Mouse (Mus musculus): ENCODE data around the gene Pdia4. TPM values are rescaled to one million over a fixed set of nuclear protein-coding genes. Genes with fewer than 3 reads are reported as not detected.
"Not testable (repeated sequence)": the region's sequence is repeated elsewhere in the genome, so short reads cannot be mapped to it uniquely, and the experiment has no call there.

The Pdia4 gene
- polyA plus RNA-seq, 1 experiment from 2014 or later, result 147 TPM

GRCm38 (mm10) chr6:47784707-47785412 is 28.4 kb downstream of the Pdia4 start:
- no peak overlapping the region for H3K27ac ChIP-seq (ENCODE audit: low read length)
- no peak for ATAC-seq
- H3K36me3 ChIP-seq (ENCODE audit: control insufficient read depth, insufficient read depth, low read length), result no peaks in the 10 kb centered on the region
- H3K9ac ChIP-seq (ENCODE audit: low read depth, low read length), result no peak overlapping the region
- WGBS, result 80% methylated on average over 5 of the region's 5 CpGs
- H3K4me2 ChIP-seq (ENCODE audit: low read length), result no peak overlapping the region
- no peak overlapping the region for H3K4me3 ChIP-seq (ENCODE audit: low read depth, low read length)
- peaks cover 19% of the 10 kb centered on the region for H3K4me1 ChIP-seq (ENCODE audit: control insufficient read depth, insufficient read depth, low read length)
- no peaks in the 10 kb centered on the region for H3K27me3 ChIP-seq (ENCODE audit: control insufficient read depth, insufficient read depth, low read depth, low read length)
- no peaks in the 10 kb centered on the region for H3K9me3 ChIP-seq (replicated peaks; ENCODE audit: control insufficient read depth, low read length, poor library complexity, severe bottlenecking)

GRCm38 (mm10) chr6:47781091-47781968 is 31.9 kb downstream of the Pdia4 start:
- under 1% methylated on average over 21 of the region's 21 CpGs for WGBS
- no peaks in the 10 kb centered on the region for H3K9me3 ChIP-seq (replicated peaks; ENCODE audit: control insufficient read depth, low read length, poor library complexity, severe bottlenecking)
- peak overlapping the region; percentile 84 for H3K27ac ChIP-seq (ENCODE audit: low read length)
- H3K9ac ChIP-seq (ENCODE audit: low read depth, low read length), result peak overlapping the region; percentile 63
- peak; percentile 69 for ATAC-seq
- peaks cover 8% of the 10 kb centered on the region for H3K4me1 ChIP-seq (ENCODE audit: control insufficient read depth, insufficient read depth, low read length)
- no peaks in the 10 kb centered on the region for H3K36me3 ChIP-seq (ENCODE audit: control insufficient read depth, insufficient read depth, low read length)
- H3K27me3 ChIP-seq (ENCODE audit: control insufficient read depth, insufficient read depth, low read depth, low read length), result no peaks in the 10 kb centered on the region
- peak overlapping the region; percentile 52 for H3K4me3 ChIP-seq (ENCODE audit: low read depth, low read length)
- H3K4me2 ChIP-seq (ENCODE audit: low read length), result peak overlapping the region; percentile 61

GRCm38 (mm10) chr6:47780576-47781013 is 32.6 kb downstream of the Pdia4 start:
- 14% methylated on average over 2 of the region's 2 CpGs for WGBS
- H3K4me1 ChIP-seq (ENCODE audit: control insufficient read depth, insufficient read depth, low read length), result peaks cover 8% of the 10 kb centered on the region
- H3K4me2 ChIP-seq (ENCODE audit: low read length), result peak overlapping the region; percentile 50
- H3K9ac ChIP-seq (ENCODE audit: low read depth, low read length), result no peak overlapping the region
- no peaks in the 10 kb centered on the region for H3K27me3 ChIP-seq (ENCODE audit: control insufficient read depth, insufficient read depth, low read depth, low read length)
- no peaks in the 10 kb centered on the region for H3K36me3 ChIP-seq (ENCODE audit: control insufficient read depth, insufficient read depth, low read length)
- H3K9me3 ChIP-seq (replicated peaks; ENCODE audit: control insufficient read depth, low read length, poor library complexity, severe bottlenecking), result no peaks in the 10 kb centered on the region
- ATAC-seq, result no peak
- H3K27ac ChIP-seq (ENCODE audit: low read length), result 0 out of 2 replicates have a peak overlapping the region, but pooled peaks have one; percentile 31
- H3K4me3 ChIP-seq (ENCODE audit: low read depth, low read length), result peak overlapping the region; percentile 52

GRCm38 (mm10) chr6:47771760-47772159 is 41.5 kb downstream of the Pdia4 start:
- H3K27ac ChIP-seq (ENCODE audit: low read length); H3K9ac ChIP-seq (ENCODE audit: low read depth, low read length); H3K4me1 ChIP-seq (ENCODE audit: control insufficient read depth, insufficient read depth, low read length); H3K9me3 ChIP-seq (replicated peaks; ENCODE audit: control insufficient read depth, low read length, poor library complexity, severe bottlenecking); H3K27me3 ChIP-seq (ENCODE audit: control insufficient read depth, insufficient read depth, low read depth, low read length); H3K36me3 ChIP-seq (ENCODE audit: control insufficient read depth, insufficient read depth, low read length); H3K4me3 ChIP-seq (ENCODE audit: low read depth, low read length): not testable (repeated sequence)
- peak overlapping the region; percentile 34; the same call in 1 of the 2 replicates for H3K4me2 ChIP-seq (ENCODE audit: low read length)
- WGBS, result 67% methylated on average over 8 of the region's 19 CpGs
- ATAC-seq, result 0 out of 2 replicates have a peak, but pooled peaks have one; percentile 36

- not testable (repeated sequence) for H3K9me3 ChIP-seq (replicated peaks; ENCODE audit: control insufficient read depth, low read length, poor library complexity, severe bottlenecking); H3K9ac ChIP-seq (ENCODE audit: low read depth, low read length); H3K4me3 ChIP-seq (ENCODE audit: low read depth, low read length); ATAC-seq; H3K27me3 ChIP-seq (ENCODE audit: control insufficient read depth, insufficient read depth, low read depth, low read length); H3K4me1 ChIP-seq (ENCODE audit: control insufficient read depth, insufficient read depth, low read length); H3K4me2 ChIP-seq (ENCODE audit: low read length); H3K36me3 ChIP-seq (ENCODE audit: control insufficient read depth, insufficient read depth, low read length); H3K27ac ChIP-seq (ENCODE audit: low read length)
- WGBS, result 83% methylated on average over 12 of the region's 12 CpGs
Observed at GRCm38 (mm10) chr6:47771113-47771512, 42.1 kb downstream of the Pdia4 start.

GRCm38 (mm10) chr6:47769861-47770260 is 43.4 kb downstream of the Pdia4 start:
- WGBS, result 79% methylated on average over 4 of the region's 4 CpGs
- ATAC-seq; H3K27me3 ChIP-seq (ENCODE audit: control insufficient read depth, insufficient read depth, low read depth, low read length); H3K4me3 ChIP-seq (ENCODE audit: low read depth, low read length); H3K9ac ChIP-seq (ENCODE audit: low read depth, low read length); H3K27ac ChIP-seq (ENCODE audit: low read length); H3K4me2 ChIP-seq (ENCODE audit: low read length); H3K9me3 ChIP-seq (replicated peaks; ENCODE audit: control insufficient read depth, low read length, poor library complexity, severe bottlenecking); H3K36me3 ChIP-seq (ENCODE audit: control insufficient read depth, insufficient read depth, low read length); H3K4me1 ChIP-seq (ENCODE audit: control insufficient read depth, insufficient read depth, low read length): not testable (repeated sequence)

- WGBS, result 40% methylated on average over 1 of the region's 12 CpGs
- H3K27me3 ChIP-seq (ENCODE audit: control insufficient read depth, insufficient read depth, low read depth, low read length); H3K36me3 ChIP-seq (ENCODE audit: control insufficient read depth, insufficient read depth, low read length); H3K4me2 ChIP-seq (ENCODE audit: low read length); ATAC-seq; H3K9ac ChIP-seq (ENCODE audit: low read depth, low read length); H3K4me1 ChIP-seq (ENCODE audit: control insufficient read depth, insufficient read depth, low read length); H3K4me3 ChIP-seq (ENCODE audit: low read depth, low read length); H3K9me3 ChIP-seq (replicated peaks; ENCODE audit: control insufficient read depth, low read length, poor library complexity, severe bottlenecking); H3K27ac ChIP-seq (ENCODE audit: low read length): not testable (repeated sequence)
Observed at GRCm38 (mm10) chr6:47768520-47768919, 44.7 kb downstream of the Pdia4 start.

GRCm38 (mm10) chr6:47767355-47767754 is 45.9 kb downstream of the Pdia4 start:
- not testable (repeated sequence) for H3K9ac ChIP-seq (ENCODE audit: low read depth, low read length); H3K27ac ChIP-seq (ENCODE audit: low read length); H3K9me3 ChIP-seq (replicated peaks; ENCODE audit: control insufficient read depth, low read length, poor library complexity, severe bottlenecking); H3K4me1 ChIP-seq (ENCODE audit: control insufficient read depth, insufficient read depth, low read length); H3K4me2 ChIP-seq (ENCODE audit: low read length); H3K4me3 ChIP-seq (ENCODE audit: low read depth, low read length); H3K36me3 ChIP-seq (ENCODE audit: control insufficient read depth, insufficient read depth, low read length); H3K27me3 ChIP-seq (ENCODE audit: control insufficient read depth, insufficient read depth, low read depth, low read length)
- ATAC-seq, result peak; percentile 45; the same call in 1 of the 2 replicates
- 63% methylated on average over 5 of the region's 20 CpGs for WGBS

GRCm38 (mm10) chr6:47762686-47763085 is 50.5 kb downstream of the Pdia4 start:
- not testable (repeated sequence) for ATAC-seq; H3K27me3 ChIP-seq (ENCODE audit: control insufficient read depth, insufficient read depth, low read depth, low read length)
- 72% methylated on average over 5 of the region's 10 CpGs for WGBS

More at GRCm38 (mm10) chr6:47762686-47763085, 50.5 kb downstream of the Pdia4 start:
- H3K4me2 ChIP-seq (ENCODE audit: low read length); H3K4me3 ChIP-seq (ENCODE audit: low read depth, low read length); H3K27ac ChIP-seq (ENCODE audit: low read length); H3K9me3 ChIP-seq (replicated peaks; ENCODE audit: control insufficient read depth, low read length, poor library complexity, severe bottlenecking); H3K4me1 ChIP-seq (ENCODE audit: control insufficient read depth, insufficient read depth, low read length); H3K9ac ChIP-seq (ENCODE audit: low read depth, low read length); H3K36me3 ChIP-seq (ENCODE audit: control insufficient read depth, insufficient read depth, low read length): not testable (repeated sequence)

Measured in midbrain, embryonic 16.5 days (tissue).